Mouse (Mus musculus) heart, postnatal 25 days (tissue): Measurements from ENCODE around the gene Rabggta. TPM values are rescaled to one million over a fixed set of nuclear protein-coding genes. Genes with fewer than 3 reads are reported as not detected.
A peak's percentile ranks its signal among the peaks of the same experiment; 100 is the strongest.

ENCODE experiments used
- DNase-seq: peaks from one replicate; pipeline ENCODE4 v3.0.0; 2022; ENCODE audit warnings: low spot score
- intact Hi-C: fragments of 180-260 bp; cut with DNase I; formaldehyde crosslinking; loops from one replicate; pipeline ENCODE4 v1.15.1; 2025
- total RNA-seq, 2 experiments: library from RNA; stranded (reverse); gene quantifications; 2 replicates each; pipeline ENCODE4 v1.2.3; 2021

The Rabggta gene
- total RNA-seq, 2 experiments from 2014 or later: 13.0 to 13.4 TPM

DNA sequence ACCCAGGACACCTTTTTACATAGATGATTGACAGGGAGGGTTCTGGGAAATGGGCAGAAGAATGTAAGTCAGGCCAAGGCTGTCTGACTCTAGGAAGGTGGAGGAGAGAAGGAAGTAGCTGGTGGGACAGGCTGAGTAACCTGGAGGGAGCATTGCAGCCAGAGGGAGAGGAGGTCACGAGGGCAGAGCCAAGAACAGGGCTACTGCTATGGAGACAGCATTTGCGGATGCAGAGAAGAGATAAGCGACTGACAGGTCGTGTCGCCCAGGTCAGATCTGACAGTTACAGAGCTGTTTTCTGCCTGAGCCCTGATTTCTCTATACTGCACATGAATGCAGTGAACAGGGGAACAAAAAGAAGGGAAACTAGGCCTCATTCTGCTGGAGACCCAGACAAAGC is 14.7 kb downstream of the Rabggta start:
- intact Hi-C loops: no loop called here
- DNase-seq: no peak

DNA sequence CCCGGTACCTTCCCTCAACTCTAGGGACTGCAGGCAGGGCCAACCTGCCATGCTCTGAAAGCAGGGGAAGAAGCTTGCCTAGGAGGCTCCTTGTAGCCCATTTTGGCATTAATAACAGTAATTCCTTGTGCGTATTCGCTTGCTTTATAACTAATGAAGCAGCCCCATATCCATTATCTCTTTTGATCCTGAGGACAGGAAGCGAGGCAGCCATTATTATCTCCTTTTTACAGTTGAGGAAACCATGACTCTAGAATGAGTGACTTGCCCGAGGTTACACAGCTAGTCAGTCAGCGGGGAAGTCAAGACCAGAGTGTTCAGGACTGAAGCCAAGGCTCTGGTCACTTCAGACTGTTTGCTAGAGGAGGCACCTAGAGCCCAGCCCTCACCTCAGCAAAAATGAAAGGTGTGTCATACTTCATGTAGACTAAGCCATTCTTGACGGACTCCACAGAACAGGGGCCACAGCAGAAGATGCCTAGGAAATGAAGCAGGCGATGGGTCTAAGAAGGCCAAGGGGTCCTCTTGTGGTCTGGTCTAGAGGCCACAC is 15.9 kb downstream of the Rabggta start:
- DNase-seq: no peak
- intact Hi-C loops: no loop called here

DNA sequence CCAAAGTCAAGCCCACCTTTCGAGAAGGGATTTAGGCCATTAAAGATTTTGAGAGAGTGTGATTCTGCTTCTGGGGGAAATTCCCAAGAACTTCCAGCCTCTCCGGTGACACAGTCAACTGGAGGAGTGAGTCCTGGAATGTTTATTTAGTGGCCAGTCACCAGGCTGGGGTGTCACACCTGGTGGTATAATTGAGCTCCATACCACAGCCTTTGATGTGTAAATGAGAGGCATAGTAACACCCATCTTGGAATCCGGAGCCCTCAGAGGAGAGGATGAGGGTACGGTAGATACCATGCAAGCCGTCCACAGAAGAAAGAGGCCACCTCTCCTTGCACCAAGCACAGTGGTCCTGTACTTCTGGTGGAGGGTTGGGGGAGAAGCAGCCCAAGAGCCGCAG is 19.3 kb downstream of the Rabggta start:
- DNase-seq: no peak
- intact Hi-C loops: no loop called here

DNA sequence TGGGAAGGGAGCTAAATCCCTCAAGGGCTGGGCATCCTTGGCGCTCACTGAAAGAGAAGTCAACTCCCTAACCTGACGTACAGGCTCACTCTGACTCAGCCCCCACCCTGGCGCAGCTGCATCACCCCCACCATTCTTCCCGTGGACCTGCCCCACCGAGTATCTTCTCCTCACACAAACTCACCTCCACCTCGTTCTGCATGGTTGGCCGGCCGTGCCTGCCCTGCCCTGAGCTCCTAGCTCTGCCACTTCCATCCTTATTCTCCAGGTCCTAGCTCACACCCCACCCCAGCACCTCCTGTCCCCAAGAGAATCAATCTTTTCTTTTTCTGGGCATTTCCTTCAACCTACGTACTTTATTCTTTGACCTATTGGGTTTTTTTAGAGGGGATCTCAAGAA is 20.9 kb downstream of the Rabggta start:
- DNase-seq: no peak
- intact Hi-C loops: no loop called here

DNA sequence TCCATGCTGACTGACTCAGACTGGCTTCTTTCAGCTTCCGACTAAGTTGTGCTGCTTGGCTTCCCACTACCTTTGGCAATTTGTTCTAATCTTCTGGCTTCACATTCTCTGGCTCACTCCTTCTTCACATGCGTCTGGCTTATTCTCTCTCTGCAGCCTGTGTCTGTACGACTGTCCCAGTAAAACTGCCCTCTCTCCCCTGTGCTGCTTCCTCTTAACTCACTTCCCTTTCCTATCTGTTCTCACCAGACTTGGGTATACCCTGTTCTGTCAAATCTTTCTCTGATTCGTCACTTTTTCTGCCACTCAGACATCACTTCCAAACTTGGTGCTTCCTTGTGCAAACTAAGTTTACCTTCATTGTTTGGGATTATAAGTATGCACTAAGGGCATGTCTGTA is 24.8 kb downstream of the Rabggta start:
- intact Hi-C loops: no loop called here
- DNase-seq: no peak

DNA sequence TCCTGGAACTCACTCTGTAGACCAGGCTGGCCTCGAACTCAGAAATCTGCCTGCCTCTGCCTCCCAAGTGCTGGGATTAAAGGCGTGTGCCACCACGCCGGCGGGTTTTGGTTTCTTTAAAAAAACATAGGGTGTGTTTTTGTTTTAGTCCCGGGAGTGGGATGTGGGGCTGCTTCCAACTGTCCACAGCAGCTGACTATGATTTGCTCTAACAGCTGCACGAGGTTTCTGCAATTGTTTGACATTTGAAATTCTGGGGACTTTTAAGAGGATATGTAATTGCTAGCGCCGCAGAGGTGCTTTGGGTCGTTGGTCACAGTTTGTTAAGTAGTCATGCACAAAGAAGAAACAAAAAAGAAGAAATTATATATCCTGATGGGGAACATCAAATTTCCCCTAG is 32.6 kb downstream of the Rabggta start:
- intact Hi-C loops: no loop called here
- no peak for DNase-seq

DNA sequence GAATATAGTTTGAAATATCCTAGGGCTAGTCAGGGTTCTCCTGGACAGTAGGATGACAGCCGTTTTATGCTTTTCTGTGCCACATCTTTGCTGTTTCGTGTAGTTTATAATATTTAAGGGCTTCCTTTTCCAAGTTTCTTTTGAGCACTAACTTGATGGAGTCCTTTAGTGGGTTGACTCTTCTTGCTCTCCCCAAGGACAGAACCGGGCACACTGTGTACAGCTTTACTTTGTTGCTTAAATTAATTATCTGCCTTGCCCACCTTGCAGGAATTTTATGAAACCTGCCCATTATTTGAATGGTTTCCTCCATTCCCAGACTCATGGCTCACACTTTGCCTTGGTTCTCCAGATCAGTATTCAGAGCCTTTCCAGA is 40.0 kb downstream of the Rabggta start:
- no peak for DNase-seq
- intact Hi-C loops: loop anchor here (1.0 to 2.0 kb wide), 2 partner anchors 39 to 63 kb away; partner anchors contain the start of genes Dhrs1 and Nop9

DNA sequence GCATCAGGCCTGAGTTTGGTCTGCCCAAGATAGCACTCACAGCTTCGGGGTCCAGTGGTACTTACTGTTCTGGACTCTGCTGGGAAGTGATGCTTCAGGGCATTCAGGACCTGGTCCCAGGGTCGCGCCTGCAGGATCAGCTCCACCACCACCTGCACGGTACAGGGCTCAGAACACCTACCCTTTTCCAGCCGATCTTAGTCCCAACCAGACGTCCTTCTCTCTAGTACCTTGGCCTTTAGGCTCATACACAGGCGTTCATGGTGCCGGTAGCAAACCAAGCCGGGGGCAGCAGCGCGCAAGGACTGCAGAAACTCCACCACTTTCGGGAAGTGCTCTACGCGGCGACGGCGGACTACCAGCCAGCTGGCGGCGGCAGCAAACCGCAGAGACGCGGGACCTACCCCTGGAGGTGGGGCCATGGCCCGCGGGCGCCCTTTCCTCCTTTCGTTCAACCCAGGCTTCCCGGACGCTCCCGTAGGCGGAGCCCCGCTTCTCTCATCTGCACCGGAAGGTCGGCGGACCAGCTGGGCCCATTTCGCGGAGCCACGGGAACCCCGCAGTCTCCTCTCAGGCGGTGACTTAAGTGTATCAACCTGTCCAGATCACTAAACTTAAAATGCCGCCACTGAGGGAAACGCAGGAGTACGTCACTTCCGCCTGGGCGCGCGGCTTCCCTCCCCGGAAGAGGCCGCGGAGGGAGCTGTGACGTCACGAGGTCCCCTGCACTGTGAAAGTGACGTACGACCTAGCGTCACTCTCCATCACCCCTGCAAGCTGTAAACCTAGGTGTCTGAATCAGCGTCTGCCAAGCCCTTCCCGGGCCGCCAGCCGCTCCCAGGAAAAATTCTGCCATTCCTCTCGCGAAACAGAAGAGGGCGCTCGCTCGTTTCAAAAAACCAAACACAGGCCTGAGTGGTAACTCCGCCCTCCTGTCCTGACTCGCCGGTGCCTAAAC is 40.6 kb downstream of the Rabggta start, which contains the start of gene Tinf2:
Gene Tinf2, minus strand, starts transcription at position 661 of the 958 bp plus-strand sequence.
- intact Hi-C loops: loop anchor here (1.0 to 2.0 kb wide), 2 partner anchors 39 to 64 kb away; partner anchors contain the start of genes Dhrs1 and Nop9

DNA sequence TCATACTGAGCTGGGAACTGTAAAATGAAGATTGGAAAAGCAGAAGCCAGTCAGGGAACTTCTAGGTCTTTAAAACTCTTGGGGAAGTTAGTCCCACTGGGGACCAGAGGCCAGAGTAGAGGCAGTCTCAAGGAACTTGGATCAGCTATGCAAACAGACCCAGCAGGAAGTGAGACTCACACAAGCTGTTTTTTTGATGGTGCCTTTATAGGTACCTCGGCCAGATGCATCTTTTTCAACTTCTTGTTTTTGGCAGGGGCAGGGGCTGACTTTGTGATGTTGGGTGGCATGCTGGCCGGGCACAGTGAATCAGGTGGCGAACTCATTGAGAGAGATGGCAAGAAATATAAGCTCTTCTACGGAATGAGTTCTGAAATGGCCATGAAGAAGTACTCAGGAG is 44.4 kb downstream of the Rabggta start:
- no peak for DNase-seq

More for the DNA sequence above, 40.6 kb downstream of the Rabggta start, which contains the start of gene Tinf2:
- peak; percentile 87 for DNase-seq

DNA sequence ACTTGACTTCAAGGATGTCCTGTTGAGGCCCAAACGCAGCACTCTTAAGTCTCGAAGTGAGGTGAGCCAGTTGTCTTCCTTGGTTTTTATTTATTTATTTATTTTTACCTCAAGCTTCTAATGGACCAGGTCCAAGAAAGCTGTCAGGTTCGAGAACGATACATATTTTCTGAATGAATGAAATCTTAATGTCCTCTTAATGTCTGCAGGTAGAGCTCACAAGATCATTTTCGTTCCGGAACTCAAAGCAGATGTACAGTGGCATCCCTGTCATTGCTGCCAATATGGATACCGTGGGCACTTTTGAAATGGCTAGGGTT is 49.4 kb downstream of the Rabggta start:
- no peak for DNase-seq
- intact Hi-C loops: loop anchor here (5.0 kb wide), 1 partner anchor 35 kb away; the partner anchor contains the start of genes Gm49378 and Ipo4

More for the DNA sequence above, 44.4 kb downstream of the Rabggta start:
- intact Hi-C loops: no loop called here

DNA sequence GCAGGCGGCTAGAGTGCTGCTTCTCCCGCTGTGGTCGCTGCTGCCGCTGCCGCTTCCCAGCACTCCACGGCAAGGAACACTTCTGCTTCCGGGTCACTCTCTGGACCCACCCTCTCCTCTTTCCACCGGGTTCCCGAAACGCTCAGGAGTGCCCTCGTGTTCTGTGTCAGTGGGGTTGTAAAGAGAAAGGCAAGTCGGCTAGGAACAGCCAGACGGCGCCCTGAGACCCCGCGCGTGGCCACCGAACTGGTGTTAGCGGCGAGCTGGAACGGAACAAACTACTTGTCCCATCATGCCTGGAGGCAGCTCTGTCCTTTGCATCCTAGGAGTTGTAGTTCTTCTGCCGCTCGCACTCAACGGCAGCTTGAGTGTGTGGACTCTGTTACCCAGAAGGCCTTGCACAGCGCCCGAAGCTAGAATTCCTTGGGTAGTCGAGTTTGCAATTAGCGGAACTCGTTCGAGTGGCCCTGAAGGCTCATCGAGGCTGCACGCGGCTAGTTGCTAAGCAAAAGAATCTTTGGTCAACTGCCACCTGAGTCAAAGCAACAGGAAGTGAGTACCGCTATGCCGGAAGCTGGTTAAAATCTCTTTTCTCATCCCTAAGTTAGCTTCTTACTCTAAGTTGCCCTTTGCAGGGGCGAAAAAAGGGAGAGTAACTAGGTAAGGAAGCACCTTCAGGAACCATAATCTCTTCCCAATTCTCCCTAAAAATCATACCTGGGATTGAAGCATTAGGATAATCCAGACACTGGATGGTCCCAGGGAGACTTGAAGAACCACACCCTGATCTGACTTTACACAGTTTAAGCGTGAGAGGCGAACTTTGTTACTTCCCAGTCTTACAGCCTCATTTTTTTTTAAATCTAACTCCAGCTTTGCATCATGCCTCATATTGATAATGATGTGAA is 50.0 kb downstream of the Rabggta start, which contains the start of the genes Gmpr2 and Nedd8:
Gene Gmpr2, plus strand, starts transcription at position 109 of the 908 bp plus-strand sequence.
Gene Nedd8, minus strand, starts transcription at position 292 of the 908 bp plus-strand sequence.
- intact Hi-C loops: loop anchor here (5.0 kb wide), 1 partner anchor 35 kb away; the partner anchor contains the start of genes Gm49378 and Ipo4
- peak; percentile 89 for DNase-seq

DNA sequence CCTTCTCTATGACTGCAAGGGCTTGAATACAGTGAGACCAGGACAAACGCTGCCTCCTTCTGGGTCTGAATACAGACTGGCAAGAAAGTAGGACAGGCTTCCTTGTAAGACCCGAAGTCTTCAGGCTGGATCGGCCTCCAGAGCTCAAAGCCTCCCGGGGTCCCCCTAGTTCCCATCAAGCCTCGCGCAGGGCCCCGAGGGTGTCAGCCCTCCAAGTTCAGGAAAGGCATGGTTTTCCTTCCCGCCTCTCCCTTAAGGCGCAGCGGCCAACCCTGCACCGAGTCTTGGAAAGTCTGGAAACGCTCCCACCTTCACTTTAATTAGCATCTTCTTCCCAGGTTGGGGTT is 50.6 kb downstream of the Rabggta start:
- intact Hi-C loops: loop anchor here (5.0 kb wide), 1 partner anchor 34 kb away; the partner anchor contains the start of genes Gm49378 and Ipo4
- DNase-seq: no peak

Other genes with a start within 250 kb of the Rabggta start
- 100 to 1,000 TPM in 1 of 2 experiments, 10 to 100 TPM in 1; 99.7 to 119 TPM for gene Dhrs4, start 243.5 kb downstream of the Rabggta start, total RNA-seq
- 1 to 10 TPM; 2.3 to 2.4 TPM for gene Carmil3, start 231.6 kb downstream of the Rabggta start, total RNA-seq
- not detected for gene Cpne6, start 211.8 kb downstream of the Rabggta start, total RNA-seq
- under 1 TPM in 1 of 2 experiments, not detected in 1; 0.18 TPM for gene Nrl, start 197.3 kb downstream of the Rabggta start, total RNA-seq
- gene Pck2, start 182.0 kb downstream of the Rabggta start, total RNA-seq: 10 to 100 TPM; 11.7 to 14.3 TPM
- 100 to 1,000 TPM; 129 to 130 TPM for gene Dcaf11, start 162.3 kb downstream of the Rabggta start, total RNA-seq
- under 1 TPM in 1 of 2 experiments, not detected in 1; 0.83 TPM for gene A730061H03Rik, start 161.9 kb downstream of the Rabggta start, total RNA-seq
- 100 to 1,000 TPM; 192 to 214 TPM for gene Fitm1, start 146.6 kb downstream of the Rabggta start, total RNA-seq
- 100 to 1,000 TPM; 249 to 283 TPM for gene Psme1, start 144.1 kb downstream of the Rabggta start, total RNA-seq
- 10 to 100 TPM; 56.0 to 58.1 TPM for gene Emc9, start 137.0 kb downstream of the Rabggta start, total RNA-seq
- 100 to 1,000 TPM in 1 of 2 experiments, 10 to 100 TPM in 1; 93.4 to 101 TPM for gene Psme2, start 131.2 kb downstream of the Rabggta start, total RNA-seq
- gene Rnf31, start 130.6 kb downstream of the Rabggta start, total RNA-seq: 10 to 100 TPM; 25.7 to 31.3 TPM
- 10 to 100 TPM; 10.1 to 11.8 TPM for gene Irf9, start 118.7 kb downstream of the Rabggta start, total RNA-seq
- under 1 TPM; 0.23 to 0.36 TPM for gene Rec8, start 104.2 kb downstream of the Rabggta start, total RNA-seq
- 10 to 100 TPM; 51.1 to 57.0 TPM for gene Ipo4, start 86.3 kb downstream of the Rabggta start, total RNA-seq
- 1 to 10 TPM; 3.0 to 3.4 TPM for gene Gm49378, start 84.4 kb downstream of the Rabggta start, total RNA-seq
- gene Tm9sf1, start 78.5 kb downstream of the Rabggta start, total RNA-seq: 10 to 100 TPM; 39.0 to 43.8 TPM
- under 1 TPM; 0.56 to 0.60 TPM for gene Tssk4, start 72.1 kb downstream of the Rabggta start, total RNA-seq
- 10 to 100 TPM; 53.0 to 53.4 TPM for gene Mdp1, start 61.8 kb downstream of the Rabggta start, total RNA-seq
- 10 to 100 TPM in 1 of 2 experiments, 1 to 10 TPM in 1; 8.9 to 11.2 TPM for gene Gmpr2, start 50.3 kb downstream of the Rabggta start, total RNA-seq
- gene Nedd8, start 50.1 kb downstream of the Rabggta start, total RNA-seq: 100 to 1,000 TPM; 252 to 263 TPM
- 10 to 100 TPM; 10.0 to 10.7 TPM for gene Tinf2, start 40.4 kb downstream of the Rabggta start, total RNA-seq
- under 1 TPM; 0.18 to 0.36 TPM for gene Tgm1, start 8.3 kb downstream of the Rabggta start, total RNA-seq
- gene Dhrs1, start 23.4 kb upstream of the Rabggta start, total RNA-seq: 10 to 100 TPM; 43.7 to 47.0 TPM
- 10 to 100 TPM in 1 of 2 experiments, 1 to 10 TPM in 1; 7.8 to 11.1 TPM for gene Nop9, start 23.4 kb upstream of the Rabggta start, total RNA-seq
- under 1 TPM; 0.56 to 0.83 TPM for gene Cideb, start 36.2 kb upstream of the Rabggta start, total RNA-seq
- under 1 TPM; 0.06 to 0.13 TPM for gene Ltb4r2, start 39.2 kb upstream of the Rabggta start, total RNA-seq
- gene Ltb4r1, start 43.7 kb upstream of the Rabggta start, total RNA-seq: under 1 TPM in 1 of 2 experiments, not detected in 1; 0.18 TPM
- 10 to 100 TPM; 18.2 to 23.8 TPM for gene Adcy4, start 61.8 kb upstream of the Rabggta start, total RNA-seq
- gene Ripk3, start 66.6 kb upstream of the Rabggta start, total RNA-seq: 1 to 10 TPM; 2.3 to 3.4 TPM
- gene Nfatc4, start 100.9 kb upstream of the Rabggta start, total RNA-seq: 1 to 10 TPM; 3.9 to 5.5 TPM
- 1 to 10 TPM; 8.2 to 9.7 TPM for gene Nynrin, start 131.7 kb upstream of the Rabggta start, total RNA-seq
- under 1 TPM in 1 of 2 experiments, not detected in 1; 0.14 TPM for gene Cbln3, start 162.1 kb upstream of the Rabggta start, total RNA-seq
- 10 to 100 TPM; 11.6 to 13.5 TPM for gene Khnyn, start 162.7 kb upstream of the Rabggta start, total RNA-seq
- gene Sdr39u1, start 178.0 kb upstream of the Rabggta start, total RNA-seq: 100 to 1,000 TPM; 107 to 108 TPM
- gene Cma1, start 222.4 kb upstream of the Rabggta start, total RNA-seq: 1 to 10 TPM; 1.0 to 2.5 TPM
- not detected for gene Cma2, start 228.7 kb upstream of the Rabggta start, total RNA-seq